In genomic region chr5:92087469-92087868, GRCm38 (mm10) we compare ENCODE assay signal across 27 mouse cellular contexts. TPM values are rescaled to one million over a fixed set of nuclear protein-coding genes. Genes with fewer than 3 reads are reported as not detected.
"Had no signal": no experiment of that assay in that cellular context is flagged by ENCODE, and none has a peak within 500 bp of the region (broad histone marks: within the 10 kb centered on the region; RNA-seq: fewer than 3 reads in every experiment).

No protein-coding gene starts in this region.

- H3K9me3 ChIP-seq: embryonic facial prominence, embryonic 10.5 days; embryonic facial prominence, embryonic 12.5 days; embryonic facial prominence, embryonic 13.5 days; embryonic facial prominence, embryonic 15.5 days; forebrain, embryonic 10.5 days; forebrain, embryonic 12.5 days; forebrain, embryonic 13.5 days; forebrain, embryonic 15.5 days had no signal

- ATAC-seq: forebrain, embryonic 13.5 days; forebrain, embryonic 14.5 days; forebrain, embryonic 15.5 days; forebrain, embryonic 16.5 days; forebrain, postnatal 0 days had no signal

- DNase-seq: cerebellum, adult 8-10 months; cerebellum, adult 9-10 months; cerebellum, adult 9-11 months; cerebellum, postnatal 10 days; cerebellum, postnatal 14 days; cerebellum, postnatal 25 days; cerebellum, postnatal 36 days; embryo, embryonic 11 days; forebrain, postnatal 0 days; gastrocnemius, adult 2 months; gastrocnemius, postnatal 10 days; gastrocnemius, postnatal 14 days; gastrocnemius, postnatal 25 days; gastrocnemius, postnatal 36 days; heart, adult 18-20 months; heart, adult 2 months had no signal

- H3K4me2 ChIP-seq: embryonic facial prominence, embryonic 12.5 days; embryonic facial prominence, embryonic 13.5 days; embryonic facial prominence, embryonic 15.5 days; forebrain, embryonic 12.5 days; forebrain, embryonic 13.5 days; forebrain, embryonic 15.5 days had no signal

- H3K4me3 ChIP-seq: embryonic facial prominence, embryonic 10.5 days; embryonic facial prominence, embryonic 12.5 days; embryonic facial prominence, embryonic 13.5 days; embryonic facial prominence, embryonic 15.5 days; erythroblast, embryonic 14.5 days; forebrain, embryonic 10.5 days; forebrain, embryonic 12.5 days; forebrain, embryonic 13.5 days; forebrain, embryonic 15.5 days; gastrocnemius, adult 2 months; heart, adult 2 months had no signal

- H3K36me3 ChIP-seq: embryonic facial prominence, embryonic 10.5 days; embryonic facial prominence, embryonic 12.5 days; embryonic facial prominence, embryonic 13.5 days; embryonic facial prominence, embryonic 15.5 days; forebrain, embryonic 10.5 days; forebrain, embryonic 12.5 days; forebrain, embryonic 15.5 days had no signal

- H3K9ac ChIP-seq: embryonic facial prominence, embryonic 12.5 days; embryonic facial prominence, embryonic 13.5 days; embryonic facial prominence, embryonic 15.5 days; forebrain, embryonic 12.5 days; forebrain, embryonic 13.5 days; forebrain, embryonic 15.5 days; forebrain, postnatal 0 days had no signal

- H3K27me3 ChIP-seq: embryonic facial prominence, embryonic 12.5 days; embryonic facial prominence, embryonic 13.5 days; embryonic facial prominence, embryonic 15.5 days; forebrain, embryonic 12.5 days; forebrain, embryonic 13.5 days; forebrain, embryonic 15.5 days had no signal

- H3K4me1 ChIP-seq: embryonic facial prominence, embryonic 12.5 days; embryonic facial prominence, embryonic 13.5 days; forebrain, embryonic 12.5 days had no signal

- H3K27ac ChIP-seq: embryonic facial prominence, embryonic 10.5 days; embryonic facial prominence, embryonic 12.5 days; embryonic facial prominence, embryonic 13.5 days; embryonic facial prominence, embryonic 15.5 days; forebrain, embryonic 10.5 days; forebrain, embryonic 12.5 days; forebrain, embryonic 13.5 days; forebrain, embryonic 15.5 days; gastrocnemius, adult 2 months; heart, adult 2 months had no signal

RNA-seq across cellular contexts. Expression of gene Cdkl2, which starts 43.8 kb away (rescaled TPM):
- polyA plus RNA-seq: erythroblast, embryonic 14.5 days had no signal
